Mouse (Mus musculus) hematopoietic stem cell, adult 5-6 weeks (primary cell): ENCODE measurements around the gene Speg. TPM values are rescaled to one million over a fixed set of nuclear protein-coding genes. Genes with fewer than 3 reads are reported as not detected.
A peak's percentile ranks its signal among the peaks of the same experiment; 100 is the strongest.

Source experiments
- ATAC-seq, 2 experiments: fragments of 125-278 bp in 1 of 2; replicated peaks in 1 of 2; 2 replicates each; pipeline ENCODE4 v1.8.0; 2016 to 2017; ENCODE audit warnings: inconsistent platforms in 2 of 2, mild to moderate bottlenecking in 2 of 2, moderate number of reproducible peaks in 2 of 2, low read depth in 1 of 2, moderate TSS enrichment in 1 of 2; ENCODE audit not compliant: low FRiP score in 2 of 2, poor library complexity in 2 of 2, severe bottlenecking in 2 of 2, insufficient read depth in 1 of 2, low TSS enrichment in 1 of 2
- total RNA-seq: library from RNA; stranded (forward); fragments of 172-1452, 232-1000 nt; gene quantifications from 2 replicates; pipeline ENCODE4 v1.2.3, GENCODE M21; 2017

Gene Speg
- total RNA-seq, 1 experiment from 2014 or later, result 2.4 TPM

DNA sequence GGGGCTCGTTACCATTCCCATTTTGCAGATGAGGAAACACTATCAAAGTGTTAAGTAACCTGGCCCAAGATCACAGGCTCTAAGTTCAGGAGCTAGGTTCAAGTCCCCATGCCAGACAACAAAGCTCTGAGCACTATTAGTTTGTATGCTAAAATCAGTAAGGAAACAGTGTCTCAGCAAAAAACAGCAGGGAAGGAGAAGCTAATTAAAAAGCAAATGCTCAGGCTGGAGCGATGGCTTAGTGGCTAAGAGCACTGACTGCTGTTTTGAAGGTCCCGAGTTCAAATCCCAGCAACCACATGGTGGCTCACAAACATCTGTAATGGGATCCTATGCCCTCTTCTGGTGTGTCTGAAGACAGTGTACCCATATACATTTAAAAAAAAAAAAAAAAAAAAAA lies 37.1 kb downstream of the Speg start:
- ATAC-seq, result no peak

DNA sequence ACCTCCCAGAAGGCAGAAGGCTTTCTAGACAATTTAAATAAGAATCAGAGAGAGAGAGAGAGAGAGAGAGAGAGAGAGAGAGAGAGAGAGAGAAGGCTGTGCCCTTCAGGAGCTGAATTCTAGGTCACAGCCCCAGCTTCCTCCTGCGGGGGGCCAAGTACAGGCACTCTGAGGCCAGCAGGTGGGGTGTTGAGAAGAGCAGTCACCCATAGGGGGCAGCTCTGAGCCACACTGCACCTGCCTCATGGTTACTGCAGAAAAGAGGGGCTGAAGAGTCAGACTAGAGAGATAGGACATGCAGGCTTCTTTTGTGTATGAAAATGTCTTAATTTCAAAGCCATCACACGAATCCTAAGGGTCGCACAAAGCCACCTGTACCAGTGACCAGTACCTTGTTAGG lies 38.7 kb downstream of the Speg start:
- ATAC-seq, result peak in 1 of 2 experiments; percentile 48; a peak in 1 of 4 replicates

DNA sequence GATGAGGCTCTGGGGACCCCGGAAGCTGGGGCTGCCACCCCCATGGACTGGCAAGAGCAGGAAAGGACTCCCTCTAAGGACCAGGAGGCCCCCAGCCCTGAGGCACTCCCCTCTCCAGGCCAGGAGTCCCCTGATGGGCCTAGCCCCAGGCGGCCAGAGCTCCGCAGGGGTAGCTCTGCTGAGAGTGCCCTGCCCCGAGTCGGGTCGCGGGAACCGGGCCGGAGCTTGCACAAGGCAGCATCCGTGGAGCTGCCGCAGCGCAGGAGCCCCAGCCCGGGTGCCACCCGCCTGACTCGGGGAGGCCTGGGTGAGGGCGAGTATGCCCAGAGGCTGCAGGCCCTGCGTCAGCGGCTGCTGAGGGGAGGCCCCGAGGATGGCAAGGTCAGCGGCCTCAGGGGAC lies 46.7 kb downstream of the Speg start:
- ATAC-seq, result peak in 1 of 2 experiments; percentile 16; a peak in 1 of 4 replicates

DNA sequence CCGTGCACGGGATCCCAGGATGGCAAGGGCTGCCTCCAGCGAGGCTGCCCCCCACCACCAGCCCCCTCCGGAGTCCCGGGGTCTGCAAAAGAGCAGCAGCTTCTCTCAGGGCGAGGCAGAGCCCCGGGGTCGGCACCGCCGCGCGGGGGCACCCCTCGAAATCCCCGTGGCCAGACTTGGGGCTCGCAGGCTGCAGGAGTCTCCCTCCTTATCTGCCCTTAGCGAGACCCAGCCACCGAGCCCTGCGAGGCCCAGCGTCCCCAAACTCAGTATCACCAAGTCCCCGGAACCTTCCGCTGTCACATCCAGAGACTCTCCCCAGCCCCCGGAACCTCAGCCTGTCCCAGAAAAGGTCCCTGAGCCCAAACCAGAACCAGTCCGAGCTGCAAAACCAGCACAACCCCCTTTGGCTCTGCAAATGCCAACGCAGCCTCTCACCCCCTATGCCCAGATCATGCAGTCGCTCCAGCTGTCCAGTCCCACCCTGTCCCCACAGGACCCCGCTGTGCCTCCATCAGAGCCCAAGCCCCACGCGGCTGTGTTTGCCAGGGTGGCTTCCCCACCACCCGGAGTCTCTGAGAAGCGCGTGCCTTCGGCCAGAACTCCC lies 47.2 kb downstream of the Speg start:
- no peak for ATAC-seq

DNA sequence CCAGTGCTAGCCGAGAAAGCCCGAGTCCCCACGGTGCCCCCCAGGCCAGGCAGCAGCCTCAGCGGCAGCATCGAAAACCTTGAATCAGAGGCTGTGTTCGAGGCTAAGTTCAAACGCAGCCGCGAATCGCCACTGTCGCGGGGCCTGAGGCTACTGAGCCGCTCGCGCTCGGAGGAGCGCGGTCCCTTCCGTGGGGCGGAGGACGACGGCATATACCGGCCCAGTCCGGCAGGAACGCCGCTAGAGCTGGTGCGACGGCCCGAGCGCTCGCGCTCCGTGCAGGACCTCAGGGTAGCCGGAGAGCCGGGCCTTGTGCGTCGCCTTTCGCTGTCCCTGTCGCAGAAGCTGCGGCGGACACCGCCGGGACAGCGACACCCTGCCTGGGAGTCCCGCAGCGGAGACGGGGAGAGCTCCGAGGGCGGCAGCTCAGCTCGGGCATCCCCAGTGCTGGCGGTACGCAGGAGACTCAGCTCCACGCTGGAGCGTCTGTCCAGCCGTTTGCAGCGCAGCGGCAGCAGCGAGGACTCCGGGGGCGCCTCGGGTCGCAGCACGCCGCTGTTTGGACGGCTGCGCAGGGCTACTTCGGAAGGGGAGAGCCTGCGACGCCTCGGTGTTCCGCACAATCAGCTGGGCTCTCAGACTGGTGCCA lies 47.9 kb downstream of the Speg start:
- peak in 1 of 2 experiments; percentile 31; a peak in 1 of 4 replicates for ATAC-seq

DNA sequence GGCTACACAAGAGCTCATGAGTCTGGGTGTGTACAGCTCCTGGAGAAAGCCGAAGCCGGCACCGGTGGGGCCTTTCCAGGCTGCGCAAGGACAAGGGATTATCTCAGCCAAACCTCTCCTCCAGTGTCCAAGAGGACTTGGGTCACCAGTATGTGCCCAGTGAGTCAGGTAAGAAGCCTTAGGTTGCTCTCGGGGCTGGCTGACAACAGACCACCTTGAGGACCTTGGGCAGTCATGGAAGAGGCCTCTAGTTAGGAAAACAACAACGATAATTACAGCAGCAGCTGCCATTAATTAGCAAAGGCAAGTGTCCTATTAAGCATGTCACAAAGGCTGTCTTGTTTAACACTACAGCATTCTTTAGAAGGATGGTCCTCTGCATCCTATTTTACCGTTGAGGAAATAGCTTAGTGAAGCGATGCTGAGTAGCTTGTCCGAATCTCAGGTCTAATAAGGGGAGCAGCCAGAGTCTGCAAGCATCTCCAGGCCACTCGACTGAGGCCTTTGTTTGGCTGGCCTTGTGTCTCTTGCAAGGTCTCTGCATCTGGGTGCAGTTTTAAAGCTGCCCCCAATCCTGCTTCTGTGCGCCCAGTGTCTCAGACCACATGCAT lies 48.8 kb downstream of the Speg start:
- no peak for ATAC-seq

DNA sequence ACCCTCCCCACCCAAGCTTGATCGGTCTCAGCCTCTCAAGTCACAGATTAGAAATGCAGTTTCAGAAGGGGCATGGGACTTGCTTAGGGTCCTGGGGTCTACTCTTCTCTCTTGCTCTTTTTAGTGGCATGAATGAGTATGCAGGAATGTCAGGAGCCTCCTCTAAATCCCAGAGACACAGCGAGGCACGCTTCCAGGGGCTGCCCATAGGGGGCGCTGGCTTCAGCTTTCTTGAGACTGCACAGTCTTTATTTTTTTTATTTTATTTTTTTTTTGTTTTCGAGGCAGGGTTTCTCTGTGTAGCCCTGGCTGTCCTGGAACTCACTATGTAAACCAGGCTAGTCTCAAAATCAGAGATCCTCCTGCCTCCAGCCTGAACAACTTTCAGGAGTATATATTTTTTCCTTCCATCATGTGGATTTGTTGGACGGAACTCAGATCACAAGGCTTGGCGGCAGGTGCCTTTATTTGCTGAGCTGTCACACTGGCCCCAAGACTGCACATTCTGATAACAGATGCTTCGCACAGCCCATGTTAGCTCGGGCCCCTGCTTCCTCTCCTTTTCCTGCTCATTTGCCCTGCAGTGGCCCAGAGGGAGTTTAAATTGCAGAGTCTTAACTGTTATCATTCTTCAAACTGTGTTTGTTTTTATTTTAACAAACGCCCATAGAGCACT lies 50.8 kb downstream of the Speg start:
- no peak for ATAC-seq

DNA sequence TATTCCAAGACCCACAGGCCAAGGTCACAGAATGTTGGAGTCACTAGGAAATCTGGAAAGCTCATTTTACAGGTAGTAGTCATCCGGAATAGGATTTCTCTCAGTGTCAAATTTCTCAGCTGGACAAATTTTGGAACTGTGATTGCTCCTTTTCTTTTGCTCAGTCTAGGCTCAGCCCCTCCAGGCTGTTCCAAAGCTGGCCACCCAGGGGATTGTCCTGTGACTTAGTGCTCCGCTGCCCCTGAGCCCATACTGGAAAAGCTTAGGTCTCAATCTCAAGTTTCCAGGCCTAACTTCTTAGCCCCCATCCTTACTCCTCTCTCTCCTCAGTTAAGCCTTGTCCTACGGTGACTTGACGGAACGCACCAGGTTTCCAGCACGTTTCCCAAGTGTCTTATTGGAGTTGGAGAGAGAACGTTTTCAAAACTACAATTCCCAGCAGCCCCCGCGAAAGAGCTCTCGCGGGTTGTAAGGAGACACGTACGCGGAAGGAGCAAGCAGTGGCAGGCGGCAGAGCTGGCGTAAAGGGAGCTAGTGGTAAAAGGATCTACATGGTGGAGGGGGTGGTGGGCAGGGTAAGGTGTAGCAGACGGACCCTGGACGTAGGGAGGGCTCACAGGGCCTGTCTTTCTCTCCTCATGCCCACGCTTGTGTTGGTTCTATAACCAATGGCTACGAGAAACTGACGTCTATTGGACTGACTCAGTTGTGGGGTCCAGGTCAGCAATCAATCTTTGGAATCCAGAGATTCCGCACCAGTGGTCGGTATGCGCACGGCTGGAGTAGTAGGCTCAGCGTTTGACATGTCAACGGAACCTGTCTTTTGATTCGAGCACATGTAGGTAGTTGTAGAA lies 60.6 kb downstream of the Speg start, which contains the start of gene Gmppa:
Gmppa (plus strand) TSS at position 456 of the 854 bp plus-strand sequence.
- ATAC-seq, result peak; percentile 94 to 97

DNA sequence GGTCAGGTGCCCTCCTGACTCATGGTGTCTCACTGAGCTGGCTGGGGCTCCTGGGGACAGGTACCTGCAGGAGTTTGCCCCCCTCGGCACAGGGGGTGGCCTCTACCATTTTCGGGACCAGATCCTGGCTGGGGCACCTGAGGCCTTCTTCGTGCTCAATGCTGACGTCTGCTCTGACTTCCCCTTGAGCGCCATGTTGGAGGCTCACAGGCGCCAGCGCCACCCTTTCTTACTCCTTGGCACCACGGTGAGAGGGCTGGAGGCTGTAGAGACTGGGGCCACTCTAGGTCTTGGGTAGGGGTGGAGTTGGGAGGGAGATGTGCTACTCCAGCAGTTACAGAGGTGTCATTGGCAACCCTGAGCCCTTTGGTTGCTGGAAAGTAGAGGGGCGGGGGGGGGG lies 63.7 kb downstream of the Speg start:
- ATAC-seq, result no peak

DNA sequence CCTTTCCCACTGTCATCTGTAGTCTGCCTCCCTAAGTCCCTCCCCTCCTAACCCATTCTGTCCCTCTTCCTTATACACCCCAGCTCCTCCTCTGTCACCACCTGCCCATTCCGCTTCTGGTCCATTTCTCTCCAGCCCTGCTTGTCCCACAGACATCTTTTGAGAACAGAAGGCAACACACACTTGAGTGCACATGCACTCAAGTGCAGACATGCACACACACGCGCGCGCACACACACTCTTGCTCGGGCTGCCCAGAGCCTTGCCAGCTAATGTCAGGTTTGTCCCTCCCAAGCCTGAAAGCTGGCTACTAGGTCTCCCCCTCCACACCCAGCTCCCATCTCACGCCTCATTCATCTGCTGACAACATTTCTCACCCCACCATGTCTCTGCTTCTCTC lies 65.6 kb downstream of the Speg start:
- no peak for ATAC-seq

DNA sequence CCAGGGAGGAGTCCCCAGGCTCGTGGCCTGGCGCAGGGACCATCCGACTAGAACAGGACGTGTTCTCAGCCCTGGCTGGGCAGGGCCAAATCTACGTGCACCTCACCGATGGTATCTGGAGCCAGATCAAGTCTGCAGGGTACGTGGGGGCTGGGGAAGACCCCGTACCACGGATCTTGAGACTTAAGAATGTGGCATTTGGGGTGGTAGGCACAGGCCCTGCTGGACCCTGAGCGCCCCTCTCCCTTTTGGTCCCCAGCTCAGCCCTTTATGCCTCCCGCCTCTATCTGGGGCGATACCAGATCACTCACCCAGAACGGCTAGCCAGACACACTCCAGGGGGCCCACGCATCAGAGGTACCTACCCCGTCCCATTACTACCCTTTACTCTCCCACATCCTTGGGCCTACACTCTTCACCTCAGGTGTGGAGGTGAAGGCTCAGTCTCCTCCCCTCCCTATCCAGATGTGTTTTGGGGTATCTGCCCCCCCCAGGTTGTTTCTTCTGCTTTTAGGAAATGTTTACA lies 66.4 kb downstream of the Speg start:
- no peak for ATAC-seq

DNA sequence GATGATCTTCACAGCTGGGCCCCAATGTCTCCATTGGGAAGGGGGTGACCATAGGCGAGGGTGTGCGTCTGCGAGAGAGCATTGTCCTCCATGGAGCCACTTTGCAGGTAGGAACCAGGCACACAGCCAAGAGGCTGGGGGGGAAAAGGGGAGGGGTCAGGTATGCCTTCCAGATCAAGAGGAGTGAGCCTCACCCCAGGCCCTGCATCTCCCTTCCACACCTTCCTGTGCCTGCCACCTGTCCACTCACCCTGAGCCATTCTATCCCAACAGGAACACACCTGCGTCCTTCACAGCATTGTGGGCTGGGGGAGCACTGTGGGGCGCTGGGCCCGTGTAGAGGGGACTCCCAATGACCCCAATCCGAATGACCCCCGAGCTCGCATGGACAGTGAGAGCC lies 67.1 kb downstream of the Speg start:
- no peak for ATAC-seq

DNA sequence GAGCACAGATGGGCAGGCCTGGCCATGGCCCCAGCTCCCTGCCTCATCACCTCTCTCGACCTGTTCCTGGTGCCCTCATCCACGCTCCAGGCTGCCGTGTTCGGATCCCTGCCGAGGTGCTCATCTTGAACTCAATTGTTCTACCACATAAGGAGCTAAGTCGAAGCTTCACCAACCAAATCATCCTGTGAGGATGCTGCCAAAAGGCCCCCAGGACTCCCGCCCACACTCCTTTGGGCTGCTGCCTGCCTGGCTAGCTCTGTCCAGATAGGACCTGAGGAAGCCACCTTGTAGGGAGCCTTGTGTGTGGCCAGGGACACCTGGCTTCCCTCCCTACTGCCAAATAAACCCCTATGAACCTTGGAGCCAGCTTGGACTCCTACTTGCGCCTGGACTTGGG lies 67.7 kb downstream of the Speg start:
- ATAC-seq, result no peak

DNA sequence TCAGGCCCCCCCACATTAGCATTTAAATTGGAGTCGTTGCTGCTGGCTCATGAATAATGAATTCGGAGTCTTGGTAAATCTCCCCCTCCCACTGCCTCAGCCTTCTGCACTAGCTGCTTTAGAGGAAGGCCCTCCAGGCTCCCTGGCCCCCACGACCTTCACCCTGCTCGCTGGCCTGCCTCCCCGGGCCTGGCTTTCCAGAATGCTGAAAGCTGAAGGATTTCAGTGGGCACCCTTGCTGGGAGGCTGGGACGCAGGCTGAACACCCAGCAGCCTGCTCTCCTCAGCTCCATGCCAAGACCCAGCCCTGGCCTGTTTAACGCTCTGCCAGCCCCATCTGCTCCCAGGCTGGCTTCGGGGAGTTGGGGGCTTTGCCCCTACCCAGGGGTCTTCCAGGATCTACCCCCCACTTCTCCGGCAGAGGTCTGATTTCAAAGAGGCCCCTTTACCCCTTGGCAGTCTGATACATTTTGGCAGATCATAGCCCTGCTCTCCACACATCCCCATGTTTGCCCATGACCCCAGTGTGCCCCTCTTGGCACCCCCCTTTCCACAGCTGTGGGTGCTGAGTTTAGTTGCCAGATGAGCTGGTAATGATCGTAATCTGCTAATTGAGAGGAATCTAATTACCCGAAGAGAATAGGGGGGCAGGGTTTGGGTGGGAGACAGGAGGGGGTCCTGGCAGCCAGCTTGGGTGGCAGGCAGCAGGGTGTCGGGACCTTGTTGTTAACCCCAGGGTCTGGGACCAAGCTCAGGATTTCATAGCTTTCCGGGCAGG lies 68.3 kb downstream of the Speg start:
- no peak for ATAC-seq

DNA sequence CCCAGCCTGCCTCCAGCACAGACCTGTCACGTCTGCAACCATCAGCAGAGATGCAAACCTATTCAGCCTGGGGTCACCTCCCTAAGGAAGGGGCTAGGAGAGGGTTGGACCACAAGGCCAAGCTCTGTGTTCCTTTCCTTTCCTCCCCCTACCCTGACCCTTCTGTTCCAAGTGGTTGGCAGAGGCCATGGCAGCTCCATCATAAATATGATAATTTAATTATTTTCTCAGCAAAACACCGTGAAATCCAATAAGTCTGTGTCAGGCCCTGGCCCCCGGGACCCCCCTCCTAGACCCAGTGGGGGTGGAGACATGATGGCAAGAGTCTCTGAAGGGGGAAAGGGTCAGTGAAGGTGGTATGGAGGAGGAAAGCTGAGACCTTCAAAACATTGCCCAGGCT lies 69.1 kb downstream of the Speg start:
- ATAC-seq, result no peak

DNA sequence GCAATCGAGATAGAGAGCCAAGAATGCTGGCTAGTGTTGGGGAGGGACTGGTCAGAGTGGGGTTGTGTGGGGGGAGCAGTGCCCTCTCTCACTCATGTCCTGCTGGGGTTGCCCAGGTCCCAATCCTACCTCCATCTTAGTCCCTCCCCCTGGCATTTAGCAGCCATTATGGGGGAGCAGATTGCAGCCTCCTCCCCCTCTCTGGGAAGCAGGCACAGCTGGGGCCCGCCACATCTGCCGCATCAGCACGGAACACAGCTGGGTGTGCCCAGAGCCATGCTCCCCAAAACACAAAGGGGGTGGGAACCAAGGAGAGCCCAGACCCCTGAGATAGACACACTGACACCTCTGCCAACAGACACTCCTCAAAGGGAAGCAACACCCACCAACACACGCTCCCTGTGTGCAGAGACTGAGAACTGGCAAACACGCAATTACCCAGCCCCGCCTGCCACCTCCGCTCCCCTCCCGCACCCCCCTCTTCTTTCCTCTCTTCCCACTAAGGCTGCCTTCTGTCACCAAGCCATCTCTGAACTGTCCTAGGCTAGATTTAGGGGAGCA lies 70.1 kb downstream of the Speg start:
- ATAC-seq, result 0 out of 4 replicates have a peak, but pooled peaks of 1 of the 2 experiments have one; percentile 6
